Mouse (Mus musculus): ENCODE data around the gene Lhfpl2. TPM values are rescaled to one million over a fixed set of nuclear protein-coding genes. Genes with fewer than 3 reads are reported as not detected.
"Not testable (repeated sequence)": the region's sequence is repeated elsewhere in the genome, so short reads cannot be mapped to it uniquely, and the experiment has no call there.

Gene Lhfpl2
- 21.3 and 21.7 TPM in 2 replicates for polyA plus RNA-seq (2015; fragmentation: Nextera tagmentation; extraction: Ambion mirVana)

GRCm38 (mm10) chr13:94057563-94058560, at the start of gene Lhfpl2:
Lhfpl2 (plus strand) TSS chr13:94057796.
- peaks cover 24% of the 10 kb centered on the region for H3K4me1 ChIP-seq (replicated peaks)
- H3K4me2 ChIP-seq = peak within 1 kb of the TSS; percentile 99
- peak within 1 kb of the TSS; percentile 65 for H3K27ac ChIP-seq (replicated peaks)
- ATAC-seq (ENCODE audit: low read depth) = peak; percentile 78
- no peaks in the 10 kb centered on the region for H3K9me3 ChIP-seq
- under 1% methylated on average over 80 of the region's 85 CpGs for whole genome bisulfite sequencing
- peak within 1 kb of the TSS; percentile 72 for H3K4me3 ChIP-seq
- H3K36me3 ChIP-seq = no peaks in the 10 kb centered on the region
- peaks cover 79% of the 10 kb centered on the region for H3K27me3 ChIP-seq
- H3K9ac ChIP-seq = peak within 1 kb of the TSS; percentile 84

GRCm38 (mm10) chr13:94011996-94012575, 45.5 kb upstream of the Lhfpl2 start:
- Histone ChIP-seq H3K36me3 (no peaks in the 10 kb centered on the region), H3K9me3 (no peaks in the 10 kb centered on the region), H3K9ac (no peak overlapping the region), H3K4me1 (replicated peaks) (no peaks in the 10 kb centered on the region), H3K27me3 (no peaks in the 10 kb centered on the region), H3K4me3 (no peak overlapping the region), H3K27ac (replicated peaks) (no peak overlapping the region), H3K4me2 (no peak overlapping the region)
- 88% methylated on average over 4 of the region's 4 CpGs for WGBS
- no peak for ATAC-seq (ENCODE audit: low read depth)

GRCm38 (mm10) chr13:94013986-94014385, 43.6 kb upstream of the Lhfpl2 start:
- Histone ChIP-seq H3K9me3 (no peaks in the 10 kb centered on the region), H3K36me3 (no peaks in the 10 kb centered on the region), H3K9ac (no peak overlapping the region), H3K4me1 (replicated peaks) (no peaks in the 10 kb centered on the region), H3K4me3 (no peak overlapping the region), H3K27me3 (no peaks in the 10 kb centered on the region), H3K4me2 (no peak overlapping the region), H3K27ac (replicated peaks) (no peak overlapping the region)
- WGBS = 88% methylated on average over 10 of the region's 10 CpGs
- ATAC-seq (ENCODE audit: low read depth) = no peak

GRCm38 (mm10) chr13:94024575-94024974, 33.0 kb upstream of the Lhfpl2 start:
- WGBS = 71% methylated on average over 11 of the region's 13 CpGs
- ATAC-seq (ENCODE audit: low read depth); H3K27me3 ChIP-seq; H3K27ac ChIP-seq (replicated peaks); H3K4me2 ChIP-seq; H3K9me3 ChIP-seq; H3K4me1 ChIP-seq (replicated peaks); H3K36me3 ChIP-seq; H3K9ac ChIP-seq; H3K4me3 ChIP-seq: not testable (repeated sequence)

GRCm38 (mm10) chr13:94029147-94029546, 28.4 kb upstream of the Lhfpl2 start:
- no peak overlapping the region for H3K4me2 ChIP-seq
- H3K4me1 ChIP-seq (replicated peaks) = no peaks in the 10 kb centered on the region
- H3K27ac ChIP-seq (replicated peaks) = no peak overlapping the region
- no peaks in the 10 kb centered on the region for H3K9me3 ChIP-seq
- H3K4me3 ChIP-seq = no peak overlapping the region
- no peak overlapping the region for H3K9ac ChIP-seq
- H3K36me3 ChIP-seq = no peaks in the 10 kb centered on the region
- no peak for ATAC-seq (ENCODE audit: low read depth)
- no peaks in the 10 kb centered on the region for H3K27me3 ChIP-seq
- WGBS = 89% methylated on average over 10 of the region's 10 CpGs

GRCm38 (mm10) chr13:94030551-94030950, 27.0 kb upstream of the Lhfpl2 start:
- H3K4me2 ChIP-seq = no peak overlapping the region
- H3K9me3 ChIP-seq = no peaks in the 10 kb centered on the region
- H3K4me1 ChIP-seq (replicated peaks) = no peaks in the 10 kb centered on the region
- H3K36me3 ChIP-seq = no peaks in the 10 kb centered on the region
- 87% methylated on average over 2 of the region's 2 CpGs for WGBS
- H3K27me3 ChIP-seq = no peaks in the 10 kb centered on the region
- H3K4me3 ChIP-seq = no peak overlapping the region
- no peak for ATAC-seq (ENCODE audit: low read depth)
- no peak overlapping the region for H3K9ac ChIP-seq
- no peak overlapping the region for H3K27ac ChIP-seq (replicated peaks)

- Histone ChIP-seq H3K27me3 (no peaks in the 10 kb centered on the region), H3K4me1 (replicated peaks) (peaks cover 15% of the 10 kb centered on the region), H3K9ac (no peak overlapping the region), H3K27ac (replicated peaks) (0 out of 2 replicates have a peak overlapping the region, but pooled peaks have one; percentile 4), H3K4me2 (no peak overlapping the region), H3K9me3 (no peaks in the 10 kb centered on the region), H3K4me3 (no peak overlapping the region), H3K36me3 (no peaks in the 10 kb centered on the region)
- WGBS = 31% methylated on average over 6 of the region's 6 CpGs
- no peak for ATAC-seq (ENCODE audit: low read depth)
Observed at GRCm38 (mm10) chr13:94037313-94038051, 20.1 kb upstream of the Lhfpl2 start.

GRCm38 (mm10) chr13:94038052-94038340, 19.6 kb upstream of the Lhfpl2 start:
- H3K4me2 ChIP-seq = no peak overlapping the region
- no peak overlapping the region for H3K9ac ChIP-seq
- no peaks in the 10 kb centered on the region for H3K27me3 ChIP-seq
- WGBS = 28% methylated on average over 2 of the region's 2 CpGs
- H3K27ac ChIP-seq (replicated peaks) = 0 out of 2 replicates have a peak overlapping the region, but pooled peaks have one; percentile 4
- no peaks in the 10 kb centered on the region for H3K36me3 ChIP-seq
- no peak overlapping the region for H3K4me3 ChIP-seq
- ATAC-seq (ENCODE audit: low read depth) = no peak
- no peaks in the 10 kb centered on the region for H3K9me3 ChIP-seq
- H3K4me1 ChIP-seq (replicated peaks) = peaks cover 15% of the 10 kb centered on the region

- H3K4me2 ChIP-seq = no peak overlapping the region
- no peak for ATAC-seq (ENCODE audit: low read depth)
- 68% methylated on average over 7 of the region's 7 CpGs for WGBS
Observed at GRCm38 (mm10) chr13:94050036-94050435, 7.6 kb upstream of the Lhfpl2 start.

GRCm38 (mm10) chr13:94050782-94051181, 6.8 kb upstream of the Lhfpl2 start:
- H3K4me2 ChIP-seq = no peak overlapping the region

More at GRCm38 (mm10) chr13:94050036-94050435, 7.6 kb upstream of the Lhfpl2 start:
- 0 out of 2 replicates have a peak, but pooled peaks cover 5% of the 10 kb centered on the region for H3K27me3 ChIP-seq
- no peaks in the 10 kb centered on the region for H3K9me3 ChIP-seq
- no peak overlapping the region for H3K9ac ChIP-seq
- H3K27ac ChIP-seq (replicated peaks) = no peak overlapping the region
- H3K4me3 ChIP-seq = no peak overlapping the region
- H3K4me1 ChIP-seq (replicated peaks) = no peaks in the 10 kb centered on the region
- no peaks in the 10 kb centered on the region for H3K36me3 ChIP-seq

GRCm38 (mm10) chr13:94057036-94057562, 497 bp upstream of the Lhfpl2 start:
- H3K9me3 ChIP-seq = no peaks in the 10 kb centered on the region
- H3K27me3 ChIP-seq = peaks cover 72% of the 10 kb centered on the region
- WGBS = 1% methylated on average over 17 of the region's 17 CpGs
- H3K9ac ChIP-seq = peak overlapping the region; percentile 84
- peak overlapping the region; percentile 72 for H3K4me3 ChIP-seq
- ATAC-seq (ENCODE audit: low read depth) = peak; percentile 21; the same call in 1 of the 2 replicates
- no peak overlapping the region; the same call in 1 of the 2 replicates for H3K27ac ChIP-seq (replicated peaks)
- peaks cover 18% of the 10 kb centered on the region for H3K4me1 ChIP-seq (replicated peaks)
- H3K36me3 ChIP-seq = no peaks in the 10 kb centered on the region
- H3K4me2 ChIP-seq = peak overlapping the region; percentile 99

More at GRCm38 (mm10) chr13:94050782-94051181, 6.8 kb upstream of the Lhfpl2 start:
- Histone ChIP-seq H3K36me3 (no peaks in the 10 kb centered on the region), H3K9me3 (no peaks in the 10 kb centered on the region), H3K4me3 (no peak overlapping the region), H3K4me1 (replicated peaks) (no peaks in the 10 kb centered on the region), H3K27me3 (peaks cover 13% of the 10 kb centered on the region), H3K27ac (replicated peaks) (no peak overlapping the region), H3K9ac (no peak overlapping the region)
- WGBS = 90% methylated on average over 3 of the region's 3 CpGs
- ATAC-seq (ENCODE audit: low read depth) = no peak

All from neural tube, embryonic 13.5 days (tissue).